Mouse (Mus musculus) layer of hippocampus, postnatal 36 days (tissue): ENCODE measurements around the gene Fbxo17. TPM values are rescaled to one million over a fixed set of nuclear protein-coding genes. Genes with fewer than 3 reads are reported as not detected.

Experiments used
- DNase-seq, 2 experiments: peaks; one replicate each; pipeline ENCODE4 v3.0.0; 2022
- total RNA-seq, 2 experiments: library from RNA; stranded (reverse); gene quantifications; 2 replicates each; pipeline ENCODE4 v1.2.3; 2021

Fbxo17 gene
- total RNA-seq, 2 experiments from 2014 or later = 0.92 to 1.3 TPM

DNA sequence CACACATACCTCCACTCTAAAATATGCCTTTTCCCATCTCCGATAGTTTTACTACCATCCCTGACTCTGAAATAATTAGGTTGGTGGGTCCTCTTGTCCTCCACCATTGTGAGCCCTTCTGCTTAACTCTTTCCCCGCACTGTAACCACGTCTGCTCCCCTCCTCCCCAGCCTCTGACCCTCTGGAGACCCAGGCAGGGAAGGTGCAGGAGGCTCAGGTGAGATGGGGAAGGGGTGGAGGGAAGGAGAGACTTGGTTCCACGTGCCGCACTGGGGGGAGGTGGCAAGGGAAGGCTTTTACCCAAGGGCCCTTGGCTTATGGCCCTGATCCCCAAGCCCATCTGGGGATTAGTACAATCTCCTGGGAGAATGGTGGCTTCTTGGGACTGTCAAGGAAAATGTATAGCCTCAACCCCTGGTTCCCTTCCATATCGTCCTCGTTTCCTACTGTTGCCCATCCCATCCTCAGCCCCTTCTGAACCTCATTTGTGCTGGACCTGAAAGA is 50.9 kb downstream of the Fbxo17 start, which contains the start of gene Nfkbib:
Gene Nfkbib (minus strand): TSS at position 51 of the 504 bp plus-strand sequence.
- no peak for DNase-seq

DNA sequence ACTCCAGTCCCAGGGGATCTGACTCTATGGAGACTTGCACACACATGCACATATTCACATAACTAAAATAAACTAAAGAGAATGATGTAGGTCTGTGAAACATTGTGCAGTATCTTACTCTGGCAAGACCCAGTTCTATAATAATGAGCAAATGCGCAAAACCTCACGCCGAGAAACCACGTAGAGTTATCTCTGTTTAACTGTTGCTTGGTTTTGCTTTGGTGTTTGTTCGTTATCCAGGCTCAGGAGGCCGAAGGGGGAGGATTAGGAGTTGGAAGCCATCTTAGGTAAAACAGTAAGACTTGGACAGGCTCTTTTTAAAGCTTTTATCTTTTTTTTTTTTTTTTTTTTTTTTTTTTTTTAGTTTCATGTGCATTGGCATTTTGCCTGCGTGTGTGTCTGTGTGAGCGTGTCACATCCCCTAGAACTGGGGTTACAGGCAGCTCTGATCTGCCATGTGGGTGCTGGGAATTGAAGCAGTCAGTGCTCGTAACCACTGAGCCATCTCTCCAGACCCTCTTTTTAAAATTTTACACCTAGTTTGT is 52.9 kb downstream of the Fbxo17 start:
- DNase-seq = no peak

DNA sequence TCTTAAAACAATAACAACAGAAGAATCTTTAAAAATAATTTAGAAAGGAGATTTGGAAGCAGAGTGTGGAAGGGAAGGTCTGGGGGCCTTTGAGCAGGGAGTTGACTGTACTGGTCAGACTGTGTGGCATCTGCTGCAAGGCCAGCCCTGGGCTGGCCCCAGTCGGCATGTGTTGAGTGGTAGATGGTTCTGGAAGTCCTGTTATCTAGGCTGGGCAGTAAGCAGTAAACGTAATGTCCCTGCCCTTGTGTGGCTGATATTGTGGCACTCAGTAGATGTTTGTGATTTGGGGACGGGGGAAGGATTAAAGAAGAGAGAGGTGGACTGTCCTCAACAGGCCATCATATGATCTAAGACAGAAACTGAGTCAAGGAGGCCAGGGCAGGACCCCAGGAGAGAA is 53.7 kb downstream of the Fbxo17 start:
- no peak for DNase-seq

DNA sequence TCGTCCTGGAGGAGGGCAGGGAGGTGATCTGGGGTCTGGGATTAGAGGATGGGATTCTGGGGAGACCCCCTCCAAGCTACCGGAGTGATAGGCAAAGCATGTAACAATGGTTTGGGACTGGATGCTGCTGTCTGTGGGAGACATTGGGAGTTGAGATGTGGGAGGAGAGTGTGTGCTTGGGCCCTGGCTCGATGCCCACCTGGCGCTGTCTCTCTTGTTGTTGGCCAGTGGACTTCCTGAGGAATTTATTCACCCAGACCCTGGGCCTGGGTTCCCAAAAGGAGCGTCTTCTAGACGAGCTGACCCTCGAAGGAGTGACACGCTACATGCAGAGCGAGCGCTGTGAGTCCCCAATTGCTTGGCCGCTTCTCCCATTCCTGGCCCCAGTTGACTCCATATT is 55.3 kb downstream of the Fbxo17 start:
- DNase-seq = no peak

DNA sequence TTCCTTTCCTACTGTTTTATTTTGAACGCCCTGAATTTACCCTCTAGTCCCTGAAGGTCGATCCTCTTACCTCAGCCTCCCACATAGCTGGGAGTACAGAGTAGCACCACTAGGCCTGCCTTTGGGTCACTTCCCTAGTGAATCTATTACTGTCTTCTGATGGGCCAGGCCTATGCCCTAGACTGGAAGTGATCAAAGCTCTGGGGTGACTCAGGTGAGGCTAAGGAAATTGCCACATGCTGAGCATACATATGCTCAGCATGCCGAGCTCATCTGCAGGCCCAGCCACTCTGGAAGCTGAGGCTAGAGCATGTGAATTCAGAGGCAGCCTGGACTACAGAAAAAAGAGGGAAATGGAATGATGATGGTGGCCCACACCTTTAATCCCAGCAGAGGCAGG is 56.6 kb downstream of the Fbxo17 start:
- DNase-seq = no peak

DNA sequence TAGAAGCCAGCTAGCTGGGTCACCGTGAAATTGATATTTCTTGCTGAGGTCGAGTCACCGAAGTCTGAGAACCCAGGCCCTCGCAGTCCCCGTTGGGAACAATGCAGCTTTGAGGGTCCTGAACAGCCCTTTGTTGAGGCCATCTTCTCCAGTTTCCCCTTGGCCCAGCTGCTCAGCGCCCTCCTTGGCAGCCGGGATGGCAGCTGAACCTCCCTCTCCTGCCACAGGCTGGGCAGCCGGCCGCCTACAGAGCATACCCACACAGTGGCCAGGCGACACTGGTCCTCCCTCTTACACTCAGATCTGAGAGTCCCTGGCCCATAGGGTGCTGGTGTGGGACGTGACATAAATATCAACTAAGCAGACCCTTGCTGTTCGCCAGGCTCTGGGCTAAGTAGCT is 57.6 kb downstream of the Fbxo17 start:
- peak; percentile 42 to 64 for DNase-seq

DNA sequence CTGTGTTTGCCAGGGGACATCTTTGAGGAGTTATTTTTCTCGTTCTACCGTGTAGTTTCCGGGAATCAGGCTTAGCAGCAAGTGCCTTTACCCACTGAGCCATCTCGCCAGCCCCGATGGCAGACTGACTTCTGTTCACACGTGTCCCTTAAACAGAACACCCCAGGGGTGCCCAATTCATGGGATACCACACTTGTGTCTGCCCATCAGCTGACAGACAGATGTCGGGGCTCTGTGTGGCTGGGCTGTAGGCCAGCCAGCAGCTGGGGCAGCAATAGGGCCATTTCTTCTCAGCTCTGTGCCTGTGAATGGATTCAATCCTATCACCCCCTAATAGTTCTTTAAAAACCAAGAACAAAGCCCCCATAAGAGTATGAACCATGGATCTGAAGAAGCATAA is 58.5 kb downstream of the Fbxo17 start:
- DNase-seq = no peak

DNA sequence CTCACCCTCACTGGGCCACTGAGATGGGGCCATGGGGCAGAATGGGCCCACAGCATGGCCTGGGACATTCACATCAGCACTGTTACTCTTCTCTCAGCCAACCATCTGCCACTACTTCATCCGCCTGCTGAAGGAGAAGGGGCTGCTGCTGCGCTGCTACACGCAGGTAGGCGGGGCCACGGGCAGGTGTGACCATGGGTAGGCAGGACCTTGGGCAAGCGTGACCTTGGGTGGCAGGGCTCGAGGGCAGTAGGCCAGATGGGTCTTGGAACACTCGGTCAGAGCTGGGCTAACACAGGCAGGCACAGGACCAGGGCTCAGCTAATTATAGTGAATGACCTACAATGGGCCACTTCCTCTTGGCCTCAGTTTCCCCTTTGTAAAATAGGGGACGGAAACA is 62.2 kb downstream of the Fbxo17 start:
- DNase-seq = no peak

DNA sequence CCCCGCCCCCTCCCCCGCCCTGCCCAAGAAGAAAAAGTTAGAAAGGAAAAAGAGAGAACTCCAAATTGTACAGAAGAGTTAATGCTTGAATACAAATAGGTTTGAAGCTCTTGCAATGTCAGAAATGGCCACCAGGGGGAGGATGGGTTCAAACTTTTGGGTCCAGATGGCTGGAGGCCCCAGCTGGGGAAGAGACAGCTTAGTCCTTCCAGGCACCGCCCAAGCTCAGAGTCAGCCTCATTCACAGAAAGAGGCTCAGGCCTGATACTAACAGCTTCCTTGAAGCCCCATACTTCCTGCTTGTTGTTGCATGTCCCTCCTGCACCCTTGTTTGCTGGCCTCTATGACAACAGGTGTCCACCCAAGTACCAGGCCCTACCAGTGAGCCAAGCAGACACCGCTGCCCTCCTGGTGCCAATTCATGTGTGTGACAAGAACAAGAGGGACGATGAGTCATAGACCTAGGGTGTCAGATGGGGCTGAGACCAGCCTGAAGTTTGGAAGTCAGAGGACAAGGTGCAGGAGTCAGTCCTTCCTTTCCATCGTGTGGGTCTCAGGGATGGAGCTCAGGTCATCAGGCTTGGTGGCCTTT is 63.6 kb downstream of the Fbxo17 start:
- DNase-seq = peak; percentile 82 to 87

DNA sequence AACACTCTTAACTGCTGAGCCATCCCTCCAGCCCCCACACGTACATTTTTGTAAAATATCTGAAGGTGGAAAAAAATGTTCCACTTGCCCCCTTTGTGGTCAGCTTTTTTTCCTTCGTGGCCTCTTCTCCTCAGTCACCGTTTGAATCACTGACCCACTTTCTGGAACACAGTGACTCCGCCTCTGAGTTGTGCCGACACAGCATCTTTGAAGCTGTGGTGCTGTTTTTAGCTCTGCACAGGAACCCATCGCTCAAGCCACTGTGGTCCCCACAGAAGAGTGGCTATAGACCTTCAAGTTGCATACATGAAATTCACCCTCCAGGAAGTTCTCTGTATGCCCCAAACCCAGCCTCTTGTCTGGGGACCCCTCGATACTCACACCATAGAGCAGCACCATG is 64.3 kb downstream of the Fbxo17 start:
- no peak for DNase-seq

DNA sequence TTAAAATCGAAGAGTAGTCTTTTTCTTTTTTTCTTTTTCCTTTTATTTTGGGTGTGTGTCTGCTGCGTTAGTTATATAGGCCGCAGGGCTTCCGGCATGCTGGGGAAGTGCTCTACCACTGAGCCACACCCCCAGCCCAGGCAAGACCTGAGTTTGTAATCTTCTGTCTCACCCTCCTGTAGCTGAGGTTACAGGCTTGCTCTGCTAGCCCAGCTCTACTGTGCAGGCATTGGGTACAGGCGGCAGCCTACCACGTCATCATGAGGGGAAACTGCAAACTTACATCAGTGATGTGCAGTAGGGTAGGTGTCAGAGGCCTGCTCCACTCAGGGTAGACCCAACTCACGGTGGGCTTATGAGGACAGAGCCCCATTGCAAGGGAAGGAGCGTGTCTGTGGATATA is 64.7 kb downstream of the Fbxo17 start:
- no peak for DNase-seq

DNA sequence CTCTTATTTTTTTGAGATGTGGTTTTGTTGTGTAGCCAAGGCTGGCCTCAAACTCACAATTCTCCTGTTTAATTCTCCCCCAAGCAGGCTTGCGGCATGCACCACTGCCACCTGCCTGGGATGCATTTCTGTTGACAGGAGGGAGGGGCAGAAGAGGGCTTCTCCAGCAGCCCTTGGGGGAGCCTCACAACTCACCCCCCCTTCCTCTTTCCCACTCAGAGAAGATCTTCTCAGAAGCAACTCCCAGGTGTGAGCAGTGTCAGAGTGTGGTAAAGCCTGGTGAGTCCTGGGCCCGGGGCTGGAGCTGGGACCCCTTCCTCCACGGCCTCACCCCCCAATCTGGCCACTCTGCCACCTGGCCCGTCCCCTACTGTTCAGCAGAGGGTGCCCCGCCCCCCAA is 68.6 kb downstream of the Fbxo17 start:
- DNase-seq = no peak

Other genes with a start within 250 kb of the Fbxo17 start
- gene Ifnl2, start 206.3 kb upstream of the Fbxo17 start, total RNA-seq = not detected
- gene Ifnl3, start 194.0 kb upstream of the Fbxo17 start, total RNA-seq = not detected
- not detected for gene Sycn, start 175.9 kb upstream of the Fbxo17 start, total RNA-seq
- under 1 TPM; 0.48 to 0.52 TPM for gene Nccrp1, start 169.6 kb upstream of the Fbxo17 start, total RNA-seq
- gene Samd4b, start 118.7 kb upstream of the Fbxo17 start, total RNA-seq = 10 to 100 TPM; 66.4 to 79.4 TPM
- 10 to 100 TPM; 15.1 to 15.8 TPM for gene Pak4, start 118.6 kb upstream of the Fbxo17 start, total RNA-seq
- gene Acp7, start 85.5 kb upstream of the Fbxo17 start, total RNA-seq = 1 to 10 TPM; 1.2 to 1.7 TPM
- 10 to 100 TPM; 16.8 to 20.1 TPM for gene Fbxo27, start 24.0 kb upstream of the Fbxo17 start, total RNA-seq
- 10 to 100 TPM; 55.7 to 56.6 TPM for gene Mrps12, start 25.0 kb downstream of the Fbxo17 start, total RNA-seq
- 10 to 100 TPM in 1 of 2 experiments, 1 to 10 TPM in 1; 9.9 to 11.6 TPM for gene Sars2, start 25.2 kb downstream of the Fbxo17 start, total RNA-seq
- gene Ccer2, start 39.4 kb downstream of the Fbxo17 start, total RNA-seq = under 1 TPM; 0.38 to 0.45 TPM
- gene Sirt2, start 49.9 kb downstream of the Fbxo17 start, total RNA-seq = 100 to 1,000 TPM; 156 to 162 TPM
- gene Nfkbib, start 50.7 kb downstream of the Fbxo17 start, total RNA-seq = 10 to 100 TPM; 25.3 to 29.2 TPM
- 1 to 10 TPM; 2.5 TPM for gene Rinl, start 72.2 kb downstream of the Fbxo17 start, total RNA-seq
- 100 to 1,000 TPM; 417 to 431 TPM for gene Hnrnpl, start 91.7 kb downstream of the Fbxo17 start, total RNA-seq
- gene Ech1, start 108.4 kb downstream of the Fbxo17 start, total RNA-seq = 10 to 100 TPM; 60.8 to 61.8 TPM
- 1 to 10 TPM; 3.6 to 6.1 TPM for gene Lgals4, start 117.0 kb downstream of the Fbxo17 start, total RNA-seq
- not detected for gene Lgals7, start 147.0 kb downstream of the Fbxo17 start, total RNA-seq
- under 1 TPM; 0.22 to 0.35 TPM for gene Capn12, start 164.6 kb downstream of the Fbxo17 start, total RNA-seq
- gene Actn4, start 245.5 kb downstream of the Fbxo17 start, total RNA-seq = 100 to 1,000 TPM; 121 to 130 TPM